Mouse (Mus musculus): ENCODE data around the gene Zdhhc8. TPM values are rescaled to one million over a fixed set of nuclear protein-coding genes. Genes with fewer than 3 reads are reported as not detected.

Zdhhc8 gene
- polyA plus RNA-seq, 1 experiment, result 28.9 TPM

DNA sequence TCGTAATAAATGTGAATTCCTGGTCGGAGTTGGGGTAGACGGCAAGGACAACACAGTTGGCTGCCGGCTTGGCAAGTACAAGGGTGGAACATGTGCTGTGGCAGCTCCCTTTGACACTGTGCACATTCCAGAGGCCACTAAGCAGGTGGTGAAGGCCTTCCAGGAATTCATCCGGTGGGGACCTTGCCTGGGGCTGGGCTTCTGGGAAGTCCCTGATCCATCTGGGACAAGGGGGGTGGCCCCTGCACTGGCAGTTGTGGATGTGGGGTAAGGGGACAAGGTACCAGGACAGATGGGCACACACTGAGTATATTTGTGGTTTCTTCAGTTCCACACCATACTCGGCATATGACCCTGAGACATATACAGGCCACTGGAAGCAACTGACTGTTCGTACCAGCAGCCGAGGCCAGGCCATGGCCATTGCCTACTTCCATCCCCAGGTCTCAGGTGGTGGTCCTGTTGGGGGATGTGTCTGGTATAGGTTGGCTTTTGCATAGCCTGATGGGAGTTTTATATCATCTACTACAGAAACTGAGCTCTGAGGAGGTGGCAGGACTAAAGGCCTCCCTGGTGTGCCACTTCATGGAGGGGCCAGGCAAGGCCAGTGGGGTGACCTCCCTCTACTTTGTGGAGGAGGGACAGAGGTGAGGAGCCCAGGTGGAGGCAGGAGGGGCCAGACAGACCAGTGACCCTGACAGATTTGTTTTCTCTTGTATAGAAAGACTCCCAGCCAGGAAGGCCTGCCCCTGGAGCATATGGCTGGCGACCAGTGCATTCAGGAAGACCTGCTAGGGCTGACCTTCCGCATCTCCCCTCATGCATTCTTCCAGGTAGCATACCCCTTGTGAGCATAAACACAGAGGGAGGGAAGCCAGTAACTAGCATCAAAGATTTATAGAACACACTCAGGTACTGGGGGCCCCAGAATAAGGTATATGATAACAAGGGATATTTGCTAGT lies 16.2 kb upstream of the Zdhhc8 start:
- no peak overlapping the region for H3K27ac ChIP-seq (ENCODE audit: insufficient read depth, low read depth, low read length)
- H3K36me3 ChIP-seq (ENCODE audit: control insufficient read depth, insufficient read depth, low read length), result peaks cover 2% of the 10 kb centered on the region; the same call in 1 of the 2 replicates
- no peak overlapping the region for H3K4me3 ChIP-seq (ENCODE audit: insufficient read depth, low read depth, low read length)
- H3K27me3 ChIP-seq (replicated peaks; ENCODE audit: control insufficient read depth, insufficient read depth, low read length), result no peaks in the 10 kb centered on the region
- DNase-seq, result no peak
- WGBS, result 55% methylated on average over 10 of the region's 10 CpGs
- peaks cover 5% of the 10 kb centered on the region for H3K4me1 ChIP-seq (ENCODE audit: control insufficient read depth, insufficient read depth, low read length)
- TF ChIP-seq POLR2A (IDR thresholded peaks at IDR 0.05; ENCODE audit: low read depth, low read length) (no peak), CTCF (conservative IDR thresholded peaks at IDR 0.05; ENCODE audit: insufficient read depth, insufficient read length, low read depth, low read length) (no peak)

GRCm38 (mm10) chr16:18250231-18250630 lies 15.3 kb upstream of the Zdhhc8 start:
- no peaks in the 10 kb centered on the region for H3K27me3 ChIP-seq (replicated peaks; ENCODE audit: control insufficient read depth, insufficient read depth, low read length)
- 60% methylated on average over 4 of the region's 4 CpGs for WGBS
- TF ChIP-seq CTCF (conservative IDR thresholded peaks at IDR 0.05; ENCODE audit: insufficient read depth, insufficient read length, low read depth, low read length), result no peak
- no peak for TF ChIP-seq POLR2A (IDR thresholded peaks at IDR 0.05; ENCODE audit: low read depth, low read length)
- peaks cover 2% of the 10 kb centered on the region; the same call in 1 of the 2 replicates for H3K36me3 ChIP-seq (ENCODE audit: control insufficient read depth, insufficient read depth, low read length)
- DNase-seq, result no peak
- H3K27ac ChIP-seq (ENCODE audit: insufficient read depth, low read depth, low read length), result no peak overlapping the region
- no peak overlapping the region for H3K4me3 ChIP-seq (ENCODE audit: insufficient read depth, low read depth, low read length)
- H3K4me1 ChIP-seq (ENCODE audit: control insufficient read depth, insufficient read depth, low read length), result peaks cover 5% of the 10 kb centered on the region

DNA sequence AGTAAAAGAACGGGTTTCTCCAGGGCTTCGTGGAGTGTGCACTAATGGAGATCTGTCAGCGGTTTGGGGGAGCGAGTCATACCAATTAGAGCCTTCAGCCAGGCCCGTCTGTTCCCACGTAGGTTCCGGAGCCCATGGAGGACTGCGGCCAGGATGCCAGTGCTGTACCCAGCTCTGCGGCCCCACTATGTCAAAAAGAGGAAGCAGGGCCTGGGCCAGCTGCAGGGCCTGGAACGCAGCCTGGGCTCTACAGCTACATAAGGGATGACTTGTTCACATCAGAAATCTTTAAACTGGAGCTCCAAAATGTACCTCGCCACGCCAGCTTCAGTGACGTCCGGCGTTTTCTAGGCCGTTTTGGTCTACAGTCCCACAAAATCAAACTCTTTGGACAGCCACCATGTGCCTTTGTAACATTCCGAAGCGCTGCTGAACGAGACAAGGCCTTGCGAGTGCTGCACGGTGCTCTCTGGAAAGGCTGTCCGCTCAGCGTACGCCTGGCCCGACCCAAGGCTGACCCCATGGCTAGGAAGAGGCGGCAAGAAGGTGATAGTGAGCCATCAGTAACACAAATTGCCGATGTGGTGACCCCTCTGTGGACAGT lies 14.5 kb upstream of the Zdhhc8 start:
- WGBS, result 5% methylated on average over 27 of the region's 27 CpGs
- Histone ChIP-seq H3K27ac (ENCODE audit: insufficient read depth, low read depth, low read length) (no peak overlapping the region), H3K4me3 (ENCODE audit: insufficient read depth, low read depth, low read length) (peak overlapping the region; percentile 91), H3K27me3 (replicated peaks; ENCODE audit: control insufficient read depth, insufficient read depth, low read length) (no peaks in the 10 kb centered on the region), H3K36me3 (ENCODE audit: control insufficient read depth, insufficient read depth, low read length) (peaks cover 2% of the 10 kb centered on the region; the same call in 1 of the 2 replicates), H3K4me1 (ENCODE audit: control insufficient read depth, insufficient read depth, low read length) (peaks cover 5% of the 10 kb centered on the region)
- peak; percentile 43 for DNase-seq
- TF ChIP-seq CTCF (conservative IDR thresholded peaks at IDR 0.05; ENCODE audit: insufficient read depth, insufficient read length, low read depth, low read length) (no peak), POLR2A (IDR thresholded peaks at IDR 0.05; ENCODE audit: low read depth, low read length) (no peak)

DNA sequence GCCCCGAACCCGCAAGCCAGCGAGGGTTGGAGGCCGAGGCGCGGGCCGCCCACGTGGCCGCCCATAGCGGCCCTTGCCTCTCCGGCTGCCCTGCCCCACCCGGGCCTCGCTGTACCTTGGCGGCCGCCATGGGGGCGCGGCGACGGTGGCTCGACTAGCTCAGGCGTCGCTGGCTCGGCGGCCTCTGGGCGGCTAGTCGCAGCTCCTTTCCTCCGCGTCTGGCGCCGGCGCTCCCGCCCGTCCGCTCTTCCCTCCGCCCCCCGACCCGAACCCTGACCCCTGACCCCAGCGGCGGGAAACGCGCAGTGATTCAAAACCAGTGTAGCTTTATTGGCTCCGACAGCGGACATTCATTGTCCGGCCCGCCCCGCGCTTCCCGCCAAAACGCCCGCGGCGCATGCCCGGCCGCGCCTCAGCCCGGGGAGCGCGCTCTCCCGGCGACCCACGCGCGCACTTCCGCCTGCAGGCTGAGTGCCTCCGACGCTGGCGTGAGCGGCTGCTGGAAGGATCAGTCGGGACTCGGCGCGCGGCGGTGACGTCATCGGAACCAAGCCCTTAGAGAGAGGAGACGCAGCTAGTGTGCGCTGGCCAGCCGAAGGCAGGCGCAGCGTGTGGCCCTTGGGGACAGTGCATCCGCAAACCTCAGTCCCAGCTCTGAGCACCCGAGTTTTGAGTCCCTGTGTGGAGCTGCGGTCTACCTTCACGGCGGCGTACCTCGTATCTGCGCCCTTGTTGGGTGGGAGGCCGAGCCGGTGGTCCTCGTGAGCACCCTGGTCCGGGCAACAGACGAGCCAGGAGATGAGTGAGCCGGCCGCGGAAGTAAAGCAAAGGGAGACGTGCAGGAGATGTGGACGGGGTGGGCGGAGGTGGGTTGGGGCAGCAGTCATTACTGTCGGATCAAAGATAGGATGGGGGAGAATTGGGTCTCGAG lies 13.8 kb upstream of the Zdhhc8 start, which contains the start of the genes Trmt2a and Ranbp1:
TSS of gene Trmt2a (plus strand) at position 247 of the 931 bp plus-strand sequence.
TSS of gene Ranbp1 (minus strand) at position 300 of the 931 bp plus-strand sequence.
- Histone ChIP-seq H3K4me1 (ENCODE audit: control insufficient read depth, insufficient read depth, low read length) (peaks cover 5% of the 10 kb centered on the region), H3K4me3 (ENCODE audit: insufficient read depth, low read depth, low read length) (peak within 1 kb of the TSS; percentile 91), H3K27me3 (replicated peaks; ENCODE audit: control insufficient read depth, insufficient read depth, low read length) (no peaks in the 10 kb centered on the region), H3K36me3 (ENCODE audit: control insufficient read depth, insufficient read depth, low read length) (no peaks in the 10 kb centered on the region; the same call in 1 of the 2 replicates), H3K27ac (ENCODE audit: insufficient read depth, low read depth, low read length) (peak within 1 kb of the TSS; percentile 67)
- DNase-seq, result peak; percentile 99
- WGBS, result under 1% methylated on average over 101 of the region's 102 CpGs
- TF ChIP-seq CTCF (conservative IDR thresholded peaks at IDR 0.05; ENCODE audit: insufficient read depth, insufficient read length, low read depth, low read length) (no peak), POLR2A (IDR thresholded peaks at IDR 0.05; ENCODE audit: low read depth, low read length) (peak; percentile 95)

DNA sequence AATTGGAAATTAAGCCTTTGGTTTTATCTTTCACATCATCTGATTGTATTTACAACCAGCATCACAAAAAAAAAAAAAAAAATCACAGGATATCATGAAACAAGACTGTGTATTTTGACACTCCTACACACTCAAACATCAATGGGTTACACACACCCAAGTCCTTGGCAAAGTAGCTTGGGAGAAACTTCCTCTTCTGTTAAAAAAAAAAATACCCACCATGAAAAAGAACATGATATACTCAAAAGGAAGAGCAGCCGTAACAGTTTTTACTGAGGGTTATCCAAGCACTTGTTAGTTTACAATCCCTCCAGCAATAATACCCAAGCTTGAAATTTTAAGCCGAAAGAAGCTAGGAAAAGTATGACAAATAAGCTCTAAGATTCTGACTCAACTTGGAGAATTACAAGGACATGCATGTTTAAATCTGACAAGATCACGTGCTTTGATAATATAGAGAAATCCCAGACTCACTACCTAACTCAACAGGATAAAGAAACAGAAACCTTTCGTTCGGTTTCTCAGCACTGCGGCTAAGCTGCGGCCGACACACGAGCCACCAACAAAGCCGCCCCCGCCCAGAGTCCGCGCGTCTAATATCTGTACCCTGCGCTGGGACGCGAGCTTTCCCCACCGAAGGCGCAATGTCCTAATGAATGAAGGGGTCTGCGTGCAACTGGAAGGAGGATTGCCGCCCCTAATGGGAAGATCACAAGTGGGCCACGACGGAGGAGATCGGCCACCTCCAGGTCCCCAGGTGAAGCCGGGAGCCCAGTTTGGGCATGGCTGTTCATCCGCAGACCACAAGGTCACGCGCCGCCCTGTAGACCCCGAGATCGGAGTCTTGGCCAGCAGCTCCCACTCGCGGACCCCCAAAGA lies 12.8 kb upstream of the Zdhhc8 start:
- Histone ChIP-seq H3K27ac (ENCODE audit: insufficient read depth, low read depth, low read length) (0 out of 2 replicates have a peak overlapping the region, but pooled peaks have one; percentile 1), H3K36me3 (ENCODE audit: control insufficient read depth, insufficient read depth, low read length) (no peaks in the 10 kb centered on the region; the same call in 1 of the 2 replicates)
- WGBS, result under 1% methylated on average over 33 of the region's 33 CpGs

More for the DNA sequence above, 12.8 kb upstream of the Zdhhc8 start:
- DNase-seq, result peak; percentile 16
- H3K4me3 ChIP-seq (ENCODE audit: insufficient read depth, low read depth, low read length), result peak overlapping the region; percentile 91
- TF ChIP-seq CTCF (conservative IDR thresholded peaks at IDR 0.05; ENCODE audit: insufficient read depth, insufficient read length, low read depth, low read length), result no peak
- TF ChIP-seq POLR2A (IDR thresholded peaks at IDR 0.05; ENCODE audit: low read depth, low read length), result no peak
- peaks cover 5% of the 10 kb centered on the region for H3K4me1 ChIP-seq (ENCODE audit: control insufficient read depth, insufficient read depth, low read length)
- no peaks in the 10 kb centered on the region for H3K27me3 ChIP-seq (replicated peaks; ENCODE audit: control insufficient read depth, insufficient read depth, low read length)
